Mouse (Mus musculus) spleen, adult 2 months (tissue): Measurements from ENCODE around the gene Prpsap1.

Experiments used
- CTCF ChIP-seq: fragments of 200-500 bp; IDR thresholded peaks from 2 replicates; pipeline ENCODE4 v1.5.1; 2011; ENCODE audit warnings: mild to moderate bottlenecking, inconsistent platforms; ENCODE audit not compliant: insufficient read depth, insufficient read length, insufficient replicate concordance; ENCODE audit errors: extremely low read depth
- POLR2A ChIP-seq: fragments of 200-500 bp; IDR thresholded peaks from 2 replicates; pipeline ENCODE4 v1.6.1; 2011; ENCODE audit warnings: low read depth, low read length, inconsistent platforms

GRCm38 (mm10) chr11:116534154-116534865 is 40.3 kb upstream of the Prpsap1 start:
- no peak for TF ChIP-seq POLR2A
- peak; percentile 29; the same call in 1 of the 2 replicates for TF ChIP-seq CTCF
